Mouse (Mus musculus): Measurements from ENCODE around the gene Ywhae.

DNA sequence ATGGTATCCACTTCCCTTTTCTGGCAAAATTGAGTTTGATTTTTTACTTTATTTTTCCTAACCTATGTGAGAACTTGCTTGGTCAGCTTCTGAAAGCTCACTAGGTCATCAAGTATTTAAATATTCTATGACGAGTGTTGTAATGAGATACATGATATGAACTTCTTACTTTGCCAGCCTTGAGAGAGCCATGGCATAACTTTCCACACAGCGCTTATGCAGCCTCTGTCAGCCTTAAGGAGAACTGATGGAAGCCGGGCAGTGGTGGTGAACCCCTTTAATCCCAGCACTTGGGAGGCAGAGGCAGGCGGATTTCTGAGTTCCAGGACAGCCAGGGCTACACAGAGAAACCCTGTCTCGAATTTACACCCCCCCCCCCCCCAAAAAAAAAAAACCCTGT lies 28.1 kb downstream of the Ywhae start:
- no peak for TF ChIP-seq GATA1 (IDR thresholded peaks at IDR 0.05; ENCODE audit: borderline replicate concordance, low read length)
- TF ChIP-seq CTCF (IDR thresholded peaks at IDR 0.05; ENCODE audit: low read depth, low read length), result no peak
- no peak for TF ChIP-seq POLR2AphosphoS5 (IDR thresholded peaks at IDR 0.05; ENCODE audit: insufficient replicate concordance, low read depth, low read length)
- TF ChIP-seq TAL1 (conservative IDR thresholded peaks at IDR 0.05; ENCODE audit: low read depth, low read length), result no peak
- no peak for TF ChIP-seq GATA2 (IDR thresholded peaks at IDR 0.05; ENCODE audit: borderline replicate concordance, low read depth, low read length)

Measured in G1E (cell line).